Mouse (Mus musculus) midbrain, embryonic 16.5 days (tissue): Measurements from ENCODE around the gene Gpank1. TPM values are rescaled to one million over a fixed set of nuclear protein-coding genes. Genes with fewer than 3 reads are reported as not detected.
A peak's percentile ranks its signal among the peaks of the same experiment; 100 is the strongest.

Source experiments
- ATAC-seq: fragments of 200-750 bp; cut with Nextera tagmentation; 2 replicates; pipeline ENCODE4 v1.8.0; 2017; ENCODE audit warnings: moderate TSS enrichment
- H3K27ac ChIP-seq: fragments of 300-500 bp; sonication (generic); 2 replicates; pipeline ENCODE4 v1.5.1; 2014; ENCODE audit warnings: mild to moderate bottlenecking, low read length, mixed read lengths
- H3K27me3 ChIP-seq: fragments of 300-500 bp; sonication (generic); 2 replicates; pipeline ENCODE4 v1.6.1; 2014; ENCODE audit warnings: low read depth, low read length, mixed read lengths; ENCODE audit not compliant: control insufficient read depth, insufficient read depth
- H3K36me3 ChIP-seq: fragments of 300-500 bp; sonication (generic); 2 replicates; pipeline ENCODE4 v1.6.1; 2014; ENCODE audit warnings: mild to moderate bottlenecking, low read length, moderate library complexity, mixed read lengths; ENCODE audit not compliant: control insufficient read depth, insufficient read depth
- H3K4me1 ChIP-seq: fragments of 300-500 bp; sonication (generic); 2 replicates; pipeline ENCODE4 v1.6.1; 2014; ENCODE audit warnings: mild to moderate bottlenecking, low read length, mixed read lengths; ENCODE audit not compliant: control insufficient read depth, insufficient read depth
- H3K4me2 ChIP-seq: fragments of 300-500 bp; sonication (generic); 2 replicates; pipeline ENCODE4 v1.6.1; 2014; ENCODE audit warnings: mild to moderate bottlenecking, low read length, mixed read lengths
- H3K4me3 ChIP-seq: fragments of 300-500 bp; sonication (generic); 2 replicates; pipeline ENCODE4 v1.5.1; 2014; ENCODE audit warnings: low read depth, mild to moderate bottlenecking, low read length, moderate library complexity, mixed read lengths
- H3K9ac ChIP-seq: fragments of 300-500 bp; sonication (generic); 2 replicates; pipeline ENCODE4 v1.6.1; 2014; ENCODE audit warnings: low read depth, low read length, mixed read lengths
- H3K9me3 ChIP-seq: fragments of 300-500 bp; sonication (generic); replicated peaks from 2 replicates; pipeline ENCODE4 v1.6.1; 2014; ENCODE audit warnings: mild to moderate bottlenecking, low read length, mixed read lengths; ENCODE audit not compliant: control insufficient read depth, poor library complexity, severe bottlenecking
- WGBS: fragments of 180-500 bp; shearing (Covaris S2); extraction: QIAGEN DNeasy Blood & Tissue Kit; methylation state at CpG from one replicate; pipeline ENCODE4 v1.1.7; 2014; 5-methylcytosine and 5-hydroxymethylcytosine counted together
- polyA plus RNA-seq: library from polyadenylated mRNA; unstranded; fragments of >200 nt; fragmentation: Nextera tagmentation; extraction: Ambion mirVana; gene quantifications from 2 replicates; pipeline ENCODE4 v1.2.1, GENCODE M21; 2015

Gpank1 gene
- polyA plus RNA-seq, 1 experiment from 2014 or later = 24.3 TPM

DNA sequence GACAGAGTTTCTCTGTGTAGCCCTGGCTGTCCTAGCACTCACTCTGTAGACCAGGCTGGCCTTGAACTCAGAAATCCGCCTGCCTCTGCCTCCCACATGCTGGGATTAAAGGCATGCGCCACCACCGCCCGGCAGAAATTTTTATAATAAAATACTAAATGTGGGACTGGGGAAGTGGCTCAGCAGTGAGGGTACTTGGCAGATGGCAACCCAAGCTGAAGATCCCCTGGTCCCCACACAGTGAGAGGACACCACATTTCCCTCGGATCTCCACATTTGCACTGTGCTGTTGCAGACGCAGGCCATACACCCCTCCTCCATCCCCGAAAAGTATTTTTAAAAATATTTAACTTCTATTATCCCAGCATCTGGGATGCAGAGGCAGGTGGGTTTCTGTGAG is 12.3 kb downstream of the Gpank1 start:
- no peaks in the 10 kb centered on the region for H3K9me3 ChIP-seq
- H3K4me1 ChIP-seq = peaks cover 25% of the 10 kb centered on the region
- H3K4me2 ChIP-seq = no peak overlapping the region
- no peak for ATAC-seq
- no peaks in the 10 kb centered on the region; the same call in 1 of the 2 replicates for H3K36me3 ChIP-seq
- WGBS = 94% methylated on average over 7 of the region's 7 CpGs
- no peaks in the 10 kb centered on the region for H3K27me3 ChIP-seq
- no peak overlapping the region for H3K27ac ChIP-seq
- no peak overlapping the region for H3K4me3 ChIP-seq
- no peak overlapping the region for H3K9ac ChIP-seq

DNA sequence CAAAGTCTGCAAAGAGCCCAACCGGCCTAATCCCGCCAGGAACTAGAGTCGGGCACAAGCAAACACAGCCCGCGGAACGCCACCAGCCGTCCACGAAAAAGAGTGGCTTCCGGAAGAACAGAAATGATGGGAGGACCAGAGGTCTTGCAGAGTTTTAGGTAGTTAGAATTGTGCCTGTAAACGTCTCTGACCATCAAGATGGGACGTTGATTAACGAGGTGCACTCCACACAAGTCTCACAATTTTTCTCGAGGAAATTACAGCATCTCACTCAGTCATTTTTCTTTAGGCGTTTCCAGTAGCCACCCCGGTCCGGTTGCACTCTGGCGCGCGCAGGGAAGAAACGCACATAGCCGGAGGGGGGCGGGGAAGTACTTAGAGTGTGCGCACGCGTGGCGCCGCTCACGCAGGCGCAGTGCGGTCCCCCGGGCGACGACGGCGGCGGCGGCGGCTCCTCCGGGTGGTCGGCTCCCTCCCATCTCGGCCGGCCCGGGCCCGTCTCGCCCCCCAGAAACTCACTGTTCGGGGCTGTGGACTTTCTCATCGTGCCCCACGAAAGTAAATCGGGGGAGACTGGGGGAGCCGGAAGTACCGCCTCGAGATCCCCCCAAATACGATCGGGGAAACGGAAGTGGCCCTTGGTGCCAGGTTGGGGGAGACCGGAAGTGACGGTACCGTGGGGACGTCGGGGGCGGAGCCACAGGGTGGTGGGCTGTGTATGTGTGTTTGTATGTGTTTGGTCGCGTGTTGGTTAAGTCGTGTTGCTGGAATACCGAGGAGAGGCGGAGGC is 13.7 kb downstream of the Gpank1 start, which contains the start of gene Bag6:
TSS of gene Bag6 (plus strand) at position 378 of the 790 bp plus-strand sequence.
- H3K4me2 ChIP-seq = peak within 1 kb of the TSS; percentile 96
- peaks cover 6% of the 10 kb centered on the region for H3K36me3 ChIP-seq
- peak within 1 kb of the TSS; percentile 95 for H3K27ac ChIP-seq
- H3K9me3 ChIP-seq = no peaks in the 10 kb centered on the region
- peak; percentile 96 for ATAC-seq
- peak within 1 kb of the TSS; percentile 79 for H3K4me3 ChIP-seq
- H3K9ac ChIP-seq = peak within 1 kb of the TSS; percentile 84
- H3K4me1 ChIP-seq = peaks cover 26% of the 10 kb centered on the region
- under 1% methylated on average over 66 of the region's 66 CpGs for WGBS
- H3K27me3 ChIP-seq = no peaks in the 10 kb centered on the region

DNA sequence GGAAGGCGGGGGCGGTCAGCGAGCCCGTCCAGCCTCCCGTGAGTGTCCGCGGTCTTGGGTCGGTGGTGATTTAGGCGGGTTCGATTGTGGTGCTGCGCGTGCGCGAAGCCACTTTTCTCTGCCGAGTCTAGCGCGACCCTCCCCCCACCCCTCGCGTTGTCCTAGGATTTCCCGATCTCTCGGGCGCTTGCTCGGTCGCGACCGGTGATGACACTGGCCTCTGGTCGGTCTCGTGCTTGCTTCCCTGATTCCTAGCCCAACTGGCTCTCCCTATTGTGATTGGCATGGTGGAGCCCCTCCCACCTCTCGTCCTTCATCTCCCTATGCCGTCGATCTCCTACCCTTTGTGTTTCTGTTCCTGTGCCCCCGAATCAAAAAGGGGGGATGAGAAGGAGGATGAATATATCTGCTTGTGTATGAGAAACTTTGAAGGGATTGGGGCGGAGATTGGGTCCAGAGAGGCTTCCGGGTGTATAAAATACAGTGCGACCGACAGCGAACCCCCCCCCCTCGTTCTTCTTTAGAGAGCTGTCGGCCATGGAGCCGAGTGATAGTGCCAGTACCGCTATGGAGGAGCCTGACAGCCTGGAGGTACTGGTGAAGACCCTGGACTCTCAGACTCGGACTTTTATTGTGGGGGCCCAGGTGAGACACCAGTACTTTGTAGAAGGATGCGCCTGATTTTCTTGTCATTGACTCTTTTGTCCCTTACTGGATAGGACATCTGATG is 14.5 kb downstream of the Gpank1 start:
- no peaks in the 10 kb centered on the region for H3K9me3 ChIP-seq
- peak overlapping the region; percentile 95 for H3K27ac ChIP-seq
- under 1% methylated on average over 43 of the region's 43 CpGs for WGBS
- peaks cover 14% of the 10 kb centered on the region for H3K36me3 ChIP-seq
- H3K4me1 ChIP-seq = peaks cover 26% of the 10 kb centered on the region
- peak overlapping the region; percentile 84 for H3K9ac ChIP-seq
- ATAC-seq = peak; percentile 68
- H3K4me2 ChIP-seq = peak overlapping the region; percentile 96
- peak overlapping the region; percentile 79 for H3K4me3 ChIP-seq
- H3K27me3 ChIP-seq = no peaks in the 10 kb centered on the region

DNA sequence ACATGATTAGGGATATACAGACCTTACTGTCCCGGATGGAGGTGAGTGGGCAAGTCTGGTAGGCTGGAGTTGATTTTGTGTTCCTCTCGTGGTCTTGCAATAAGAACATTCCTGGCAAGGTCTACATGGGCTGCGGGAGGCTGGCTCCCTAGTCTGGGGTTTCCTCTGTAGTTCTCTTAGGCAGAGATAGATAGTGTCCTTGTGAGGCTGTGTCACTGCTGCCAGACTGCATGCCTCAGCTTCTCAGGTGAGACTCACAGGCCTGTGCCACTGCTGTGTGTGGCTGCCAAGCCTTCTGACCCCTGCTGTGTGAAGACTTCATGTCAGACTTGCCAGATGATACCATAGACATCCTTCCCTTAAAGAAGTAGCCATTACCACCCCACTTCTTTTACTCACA is 18.0 kb downstream of the Gpank1 start:
- Histone ChIP-seq H3K4me1 (peaks cover 24% of the 10 kb centered on the region), H3K27ac (no peak overlapping the region), H3K36me3 (peaks cover 48% of the 10 kb centered on the region), H3K27me3 (no peaks in the 10 kb centered on the region), H3K4me2 (no peak overlapping the region), H3K4me3 (no peak overlapping the region), H3K9ac (no peak overlapping the region), H3K9me3 (no peaks in the 10 kb centered on the region)
- WGBS = 97% methylated on average over 3 of the region's 3 CpGs
- no peak for ATAC-seq

DNA sequence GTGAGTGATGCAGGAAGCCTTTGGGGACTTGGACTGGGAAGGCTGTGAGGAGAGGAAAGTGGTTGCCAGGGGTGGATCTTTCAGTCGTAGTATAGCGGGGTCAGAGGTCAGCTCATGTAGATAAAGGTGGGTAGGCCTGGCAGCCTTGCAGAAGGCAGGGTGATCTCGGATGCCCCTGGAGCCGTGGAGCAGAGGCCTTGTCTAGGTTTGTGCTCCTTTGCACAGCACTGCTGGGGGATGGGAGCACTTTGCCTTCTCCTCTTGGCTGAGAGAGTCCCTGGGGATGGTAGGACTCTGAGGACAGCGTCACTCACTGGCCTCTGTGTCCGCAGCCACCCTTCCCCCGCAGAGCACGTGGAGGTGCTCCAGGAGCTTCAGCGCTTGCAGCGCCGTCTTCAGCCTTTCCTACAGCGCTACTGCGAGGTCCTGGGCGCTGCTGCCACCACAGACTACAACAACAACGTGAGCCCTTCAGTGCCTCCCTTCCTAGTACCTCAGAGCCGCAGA is 19.3 kb downstream of the Gpank1 start:
- H3K9me3 ChIP-seq = no peaks in the 10 kb centered on the region
- no peak overlapping the region for H3K9ac ChIP-seq
- peaks cover 24% of the 10 kb centered on the region for H3K4me1 ChIP-seq
- no peak overlapping the region for H3K4me2 ChIP-seq
- no peak overlapping the region for H3K4me3 ChIP-seq
- H3K36me3 ChIP-seq = peaks cover 59% of the 10 kb centered on the region
- ATAC-seq = no peak
- 87% methylated on average over 16 of the region's 16 CpGs for WGBS
- H3K27ac ChIP-seq = no peak overlapping the region
- H3K27me3 ChIP-seq = no peaks in the 10 kb centered on the region

DNA sequence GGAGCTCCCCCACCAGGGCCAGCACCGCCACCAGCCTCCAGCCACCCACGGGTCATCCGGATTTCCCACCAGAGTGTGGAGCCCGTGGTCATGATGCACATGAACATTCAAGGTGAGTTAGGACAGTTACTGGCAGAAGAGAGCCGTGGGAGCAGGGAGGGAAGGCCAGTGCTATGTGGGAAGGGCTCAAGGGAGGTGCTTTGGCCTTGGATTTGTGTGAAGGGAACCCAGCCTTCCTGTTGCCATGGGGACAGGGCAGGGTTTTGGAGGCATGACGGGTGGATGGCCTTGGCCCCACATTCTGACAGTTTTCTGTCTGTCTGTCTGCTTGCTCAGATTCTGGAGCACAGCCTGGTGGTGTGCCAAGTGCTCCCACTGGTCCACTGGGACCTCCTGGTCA is 20.7 kb downstream of the Gpank1 start:
- 88% methylated on average over 6 of the region's 6 CpGs for whole genome bisulfite sequencing
- no peak for ATAC-seq

DNA sequence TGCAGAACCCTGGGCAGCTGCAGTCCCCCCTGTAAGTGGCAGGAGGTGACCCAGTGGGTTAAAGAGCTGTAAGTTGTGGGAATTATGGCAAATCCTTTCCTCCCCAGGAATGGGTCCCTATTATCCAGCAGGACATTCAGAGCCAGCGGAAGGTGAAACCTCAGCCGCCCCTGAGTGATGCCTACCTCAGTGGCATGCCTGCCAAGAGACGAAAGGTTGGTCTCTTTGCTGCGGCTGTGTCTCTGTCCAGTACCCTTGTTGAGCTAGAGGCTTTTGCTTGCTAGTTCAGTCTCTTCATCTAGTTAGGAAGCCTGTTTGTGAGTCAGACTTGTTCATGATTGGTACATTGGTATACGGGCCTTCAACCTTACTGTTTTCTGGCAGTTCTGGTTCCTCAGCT is 24.9 kb downstream of the Gpank1 start:
- 90% methylated on average over 5 of the region's 5 CpGs for WGBS
- H3K27ac ChIP-seq = no peak overlapping the region
- H3K4me2 ChIP-seq = no peak overlapping the region
- no peaks in the 10 kb centered on the region for H3K4me1 ChIP-seq
- no peak overlapping the region for H3K9ac ChIP-seq
- H3K36me3 ChIP-seq = peaks cover 75% of the 10 kb centered on the region
- no peaks in the 10 kb centered on the region for H3K27me3 ChIP-seq
- ATAC-seq = no peak
- H3K9me3 ChIP-seq = no peaks in the 10 kb centered on the region
- H3K4me3 ChIP-seq = no peak overlapping the region

More for the DNA sequence above, 20.7 kb downstream of the Gpank1 start:
- Histone ChIP-seq H3K4me3 (no peak overlapping the region), H3K27ac (no peak overlapping the region), H3K4me1 (peaks cover 15% of the 10 kb centered on the region), H3K4me2 (no peak overlapping the region), H3K36me3 (peaks cover 67% of the 10 kb centered on the region), H3K27me3 (no peaks in the 10 kb centered on the region), H3K9ac (no peak overlapping the region), H3K9me3 (no peaks in the 10 kb centered on the region)

DNA sequence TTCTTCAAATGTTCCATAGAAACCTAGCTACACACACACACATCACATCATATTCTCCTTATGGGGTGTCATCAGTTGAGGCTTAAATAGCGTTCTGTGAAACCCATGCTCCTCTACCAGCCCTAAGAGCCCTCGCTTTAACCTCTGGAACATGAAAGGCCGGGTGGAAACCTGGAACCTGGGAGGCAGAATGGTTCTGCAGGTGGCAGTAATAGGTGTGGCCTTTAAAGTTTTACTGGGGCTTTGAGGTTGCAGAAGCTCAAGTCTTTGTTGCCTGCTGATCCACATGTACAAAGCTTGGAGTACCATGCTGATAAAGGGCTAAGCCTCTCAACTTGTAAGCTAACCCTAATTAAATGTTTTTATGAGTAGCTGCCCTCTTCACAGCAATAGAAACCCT is 26.1 kb downstream of the Gpank1 start:
- Histone ChIP-seq H3K4me1 (no peaks in the 10 kb centered on the region), H3K9ac (no peak overlapping the region), H3K27me3 (no peaks in the 10 kb centered on the region), H3K27ac (no peak overlapping the region), H3K4me2 (no peak overlapping the region), H3K9me3 (no peaks in the 10 kb centered on the region), H3K36me3 (peaks cover 67% of the 10 kb centered on the region), H3K4me3 (no peak overlapping the region)
- WGBS = 53% methylated on average over 3 of the region's 3 CpGs
- ATAC-seq = no peak
